Mouse (Mus musculus) brain, embryonic 14.5 days (tissue): ENCODE data around the gene Sf3b1.

Experiments
- CTCF ChIP-seq: fragments of 200-500 bp; IDR thresholded peaks from 2 replicates; pipeline ENCODE4 v1.5.1; 2012; ENCODE audit warnings: inconsistent platforms, mild to moderate bottlenecking, moderate library complexity, borderline replicate concordance; ENCODE audit not compliant: insufficient read depth, insufficient read length; ENCODE audit errors: extremely low read depth
- POLR2A ChIP-seq: fragments of 200-500 bp; IDR thresholded peaks from 2 replicates; pipeline ENCODE4 v1.6.1; 2012; ENCODE audit warnings: mild to moderate bottlenecking, inconsistent platforms, borderline replicate concordance; ENCODE audit not compliant: poor library complexity, insufficient read depth, insufficient read length, severe bottlenecking; ENCODE audit errors: extremely low read depth

DNA sequence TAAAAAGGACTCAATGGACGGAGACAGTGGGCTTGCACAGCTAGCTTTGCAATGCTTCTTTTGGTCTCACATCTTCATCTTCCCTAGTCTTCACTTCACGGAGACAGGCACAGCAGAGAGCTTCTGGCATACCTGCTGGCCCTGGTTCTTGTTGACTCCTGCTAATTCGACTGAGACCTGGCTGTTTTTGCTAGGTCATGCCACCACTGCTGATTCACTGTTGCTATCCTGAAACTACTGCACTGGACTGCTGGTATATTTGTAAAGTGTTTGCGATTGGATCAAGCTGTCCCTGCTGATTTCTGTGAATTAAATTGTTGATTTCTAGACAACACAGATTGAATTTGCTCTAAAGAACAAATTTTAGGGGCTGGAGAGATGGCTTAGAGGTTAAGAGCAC is 14.4 kb upstream of the Sf3b1 start:
- no peak for TF ChIP-seq CTCF
- TF ChIP-seq POLR2A = no peak
